Mouse (Mus musculus): ENCODE data around the gene Sdr39u1.

The Sdr39u1 gene

DNA sequence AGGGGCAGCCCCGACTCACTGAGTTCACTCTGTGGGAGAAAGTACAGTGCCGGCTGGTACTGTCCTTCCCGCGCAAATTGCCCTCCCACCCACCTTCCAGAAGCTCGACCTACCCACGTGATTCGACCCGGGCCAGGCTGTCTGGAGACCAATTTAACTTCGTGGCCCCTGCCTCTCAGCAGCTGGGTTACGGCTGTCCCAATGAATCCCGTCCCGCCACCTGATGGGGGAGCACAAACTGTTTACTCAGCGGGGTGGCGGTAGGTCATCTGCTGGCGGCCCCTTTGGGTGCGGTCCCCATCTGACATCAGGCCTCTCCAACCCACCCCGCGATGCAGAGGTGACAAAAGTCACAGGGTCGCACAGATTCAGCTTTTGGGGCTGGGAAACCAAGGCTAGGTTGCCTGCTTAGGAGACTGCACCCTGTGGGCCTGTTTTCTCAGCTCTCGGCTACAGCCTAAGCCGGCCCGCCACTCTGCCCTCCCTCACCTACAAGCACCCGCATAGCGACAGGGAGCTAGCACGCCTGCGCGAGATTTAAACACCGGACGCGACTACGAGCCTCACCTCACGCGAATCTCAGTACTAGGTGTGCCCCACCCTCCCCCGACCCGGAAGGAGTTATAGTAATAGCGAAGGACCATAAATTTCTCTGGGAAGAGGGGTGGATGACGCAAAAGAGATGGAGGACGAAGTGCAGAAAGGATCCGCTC is at the start of gene Sdr39u1:
TSS of gene Sdr39u1 (minus strand) at position 593 of the 713 bp plus-strand sequence.
- in situ Hi-C loops (cut with MseI, MboI), result no loop called here

DNA sequence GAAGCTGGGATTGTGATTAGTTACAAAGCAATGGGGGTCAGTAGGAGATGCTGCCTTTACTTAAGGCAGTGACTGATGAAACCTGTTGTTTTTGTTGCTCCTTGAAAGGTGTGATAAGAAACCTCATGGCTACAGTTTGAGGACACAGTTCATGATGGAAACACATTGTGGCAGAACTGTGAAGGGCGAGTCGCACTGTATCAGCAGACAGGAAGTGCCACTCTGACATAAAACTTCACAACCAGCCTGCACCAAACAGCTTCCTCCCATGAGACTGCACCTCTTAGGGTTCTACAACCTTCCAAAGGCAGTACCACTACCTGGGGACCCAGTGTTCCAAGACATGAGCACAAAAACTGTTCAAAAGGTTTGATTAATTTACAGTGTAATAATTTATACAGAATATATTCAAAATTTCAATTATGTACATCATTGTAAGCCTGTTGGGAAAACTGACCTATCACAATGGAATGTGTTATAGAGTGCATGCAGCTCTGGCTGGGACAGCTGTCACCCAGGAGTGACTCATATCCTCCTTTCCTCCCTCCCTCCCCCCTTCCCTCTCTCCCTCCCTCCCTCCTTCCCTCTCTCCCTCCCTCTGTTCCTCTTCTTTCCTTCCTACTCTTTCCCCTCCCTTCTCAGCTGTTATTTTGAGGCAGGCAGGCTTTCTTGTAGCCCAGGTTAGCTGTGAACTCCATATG is 46.3 kb upstream of the Sdr39u1 start:
- in situ Hi-C loops (cut with MseI, MboI), result no loop called here

DNA sequence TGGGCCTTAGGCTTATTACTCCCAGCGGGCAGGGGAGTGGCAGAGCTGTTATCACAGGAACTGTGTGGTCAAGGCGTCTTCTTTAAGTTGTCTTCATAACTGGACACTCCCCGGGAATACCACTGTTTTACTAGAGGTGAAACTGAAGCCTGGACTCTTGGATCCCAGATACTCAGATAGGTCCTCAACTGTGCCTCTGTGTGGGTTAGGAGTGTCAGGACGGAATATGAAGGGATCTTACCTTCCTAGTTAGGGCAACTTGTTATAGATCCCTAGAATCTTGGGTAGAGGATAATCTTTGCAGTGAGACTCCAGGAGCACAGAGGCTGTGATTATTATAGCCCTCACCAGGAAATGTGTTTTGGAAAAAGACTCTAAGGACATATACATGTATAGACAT is 44.5 kb upstream of the Sdr39u1 start, which contains the start of gene Cma1:
TSS of gene Cma1 (minus strand) at position 101 of the 400 bp plus-strand sequence.
- in situ Hi-C loops (cut with MseI, MboI), result no loop called here

DNA sequence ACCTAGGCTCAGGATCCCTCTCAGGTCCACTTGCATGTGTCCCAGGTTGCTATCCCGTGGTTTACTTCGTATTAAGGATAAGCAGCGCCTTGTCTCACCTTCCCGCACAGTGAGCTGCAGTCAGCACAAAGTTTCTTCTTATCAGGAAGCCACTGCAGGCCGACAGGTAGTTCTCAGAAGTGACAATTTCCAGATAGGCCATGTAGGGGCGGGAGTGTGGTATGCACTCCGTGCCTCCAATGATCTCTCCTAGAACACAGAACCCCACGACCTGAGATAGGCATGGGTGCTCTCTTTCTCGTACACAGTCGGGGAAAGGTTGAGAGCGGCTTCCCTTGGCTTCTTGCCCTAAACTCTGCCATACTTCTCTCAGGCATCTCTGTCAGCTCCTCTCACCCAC is 43.5 kb upstream of the Sdr39u1 start:
- in situ Hi-C loops (cut with MseI, MboI), result no loop called here

- in situ Hi-C loops (cut with MseI, MboI), result no loop called here
Observed at GRCm38 (mm10) chr14:55940070-55940800, 40.1 kb upstream of the Sdr39u1 start.

DNA sequence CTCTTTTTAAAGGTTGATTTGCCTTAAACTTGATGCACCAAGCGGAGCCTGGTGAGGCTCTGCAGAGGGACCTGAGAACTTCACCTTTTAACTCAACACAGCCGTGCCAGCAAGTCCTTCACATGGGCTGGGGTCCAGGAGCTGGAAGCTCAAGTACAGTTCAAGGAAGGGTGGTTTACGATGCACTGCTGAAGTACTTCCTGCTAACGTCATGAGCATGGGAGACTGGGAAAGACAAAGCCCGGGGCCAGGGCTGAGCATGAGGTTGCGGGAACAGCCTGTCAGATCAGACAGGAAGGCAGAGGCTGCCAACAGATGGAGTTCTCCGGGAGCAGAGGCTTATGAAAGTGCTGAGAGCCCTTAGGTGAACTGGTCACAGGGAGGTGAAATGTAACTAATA is 33.5 kb upstream of the Sdr39u1 start:
- in situ Hi-C loops (cut with MseI, MboI), result no loop called here

GRCm38 (mm10) chr14:55929263-55929997 is 29.3 kb upstream of the Sdr39u1 start:
- in situ Hi-C loops (cut with MseI, MboI), result no loop called here

DNA sequence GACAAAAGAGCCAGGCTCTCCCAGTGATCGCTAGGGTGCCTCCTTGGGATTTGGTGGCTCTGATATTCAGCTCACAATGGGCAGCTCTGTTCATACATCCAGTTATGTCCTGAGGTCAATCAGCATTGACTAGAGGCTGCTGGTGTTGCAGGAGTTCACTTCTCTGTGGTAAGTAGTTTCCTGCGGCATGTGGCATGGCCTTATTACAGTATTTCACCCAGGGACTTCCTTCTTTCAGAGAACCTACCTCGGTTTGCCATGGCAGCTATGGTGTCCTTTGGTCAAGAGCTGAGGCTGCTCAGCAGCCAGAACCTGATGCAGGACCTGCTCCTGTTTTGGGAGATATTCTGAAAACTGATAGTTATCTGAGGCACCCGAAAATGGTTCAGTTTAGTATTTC is 26.8 kb upstream of the Sdr39u1 start:
- in situ Hi-C loops (cut with MseI, MboI), result no loop called here

GRCm38 (mm10) chr14:55922475-55923232 is 22.6 kb upstream of the Sdr39u1 start:
- in situ Hi-C loops (cut with MseI, MboI), result no loop called here

GRCm38 (mm10) chr14:55918240-55919082 is 18.4 kb upstream of the Sdr39u1 start:
- in situ Hi-C loops (cut with MseI, MboI), result loop anchor here (5.0 kb wide), 1 partner anchor 41 kb away; no protein-coding TSS in a partner anchor

DNA sequence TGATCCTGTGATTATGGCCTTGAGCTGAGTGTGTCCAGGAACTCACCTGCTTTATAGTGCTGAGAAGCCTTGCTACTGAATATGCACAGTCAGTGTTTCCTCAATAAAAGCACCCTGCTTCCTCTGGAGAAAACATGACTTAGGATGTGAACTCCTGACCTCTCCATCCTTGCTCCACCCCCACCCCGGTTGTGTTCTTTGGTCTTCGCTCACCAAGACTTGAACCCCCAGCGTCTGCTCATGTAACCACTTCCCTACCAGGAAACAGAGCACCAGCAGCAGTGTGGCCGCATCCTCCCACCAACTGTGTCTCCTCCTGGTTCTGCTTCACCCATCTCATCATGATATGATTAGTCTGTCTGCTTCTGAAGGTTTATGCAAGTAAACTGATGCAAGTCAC is 13.3 kb upstream of the Sdr39u1 start:
- in situ Hi-C loops (cut with MseI, MboI), result no loop called here

GRCm38 (mm10) chr14:55905518-55905917 is 5.4 kb upstream of the Sdr39u1 start:
- in situ Hi-C loops (cut with MseI, MboI), result no loop called here

DNA sequence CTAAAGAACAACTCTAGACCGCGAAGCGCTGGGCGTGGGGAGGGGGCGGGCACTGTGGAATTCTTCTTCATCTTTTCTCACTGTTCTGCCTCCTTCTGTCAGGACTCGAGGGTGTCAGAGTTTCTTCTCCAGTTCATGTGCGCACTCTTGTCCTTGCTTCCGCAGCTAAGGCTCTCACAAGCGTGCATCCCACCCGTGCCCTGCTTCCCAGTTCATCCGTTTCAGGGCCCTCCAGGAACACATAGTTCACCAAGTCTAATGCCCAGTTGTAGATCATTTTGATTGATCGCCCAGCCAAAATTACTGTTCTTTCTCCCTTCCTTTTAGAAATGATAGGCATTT is 292 bp upstream of the Sdr39u1 start:
- in situ Hi-C loops (cut with MseI, MboI), result no loop called here

DNA sequence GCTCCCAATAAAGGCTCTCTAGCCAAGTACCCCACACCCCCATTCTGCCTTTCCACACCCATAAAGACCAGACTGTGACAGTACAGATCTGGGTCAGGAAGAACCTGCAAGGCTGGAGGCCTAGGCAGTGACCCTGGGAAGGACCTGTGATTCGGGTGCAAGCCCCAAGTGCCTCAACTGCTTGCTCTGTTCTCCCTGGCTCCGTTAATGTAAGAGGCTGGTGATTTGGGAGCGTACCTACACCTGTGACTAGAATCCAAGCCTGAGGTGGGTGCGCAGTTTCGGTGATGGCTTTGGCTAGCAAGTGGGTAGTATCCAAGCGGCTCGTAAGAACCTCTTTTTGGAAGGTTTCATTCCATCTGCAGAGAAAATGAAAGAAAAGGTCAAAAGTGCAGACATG is 1.1 kb downstream of the Sdr39u1 start:
- in situ Hi-C loops (cut with MseI, MboI), result no loop called here

DNA sequence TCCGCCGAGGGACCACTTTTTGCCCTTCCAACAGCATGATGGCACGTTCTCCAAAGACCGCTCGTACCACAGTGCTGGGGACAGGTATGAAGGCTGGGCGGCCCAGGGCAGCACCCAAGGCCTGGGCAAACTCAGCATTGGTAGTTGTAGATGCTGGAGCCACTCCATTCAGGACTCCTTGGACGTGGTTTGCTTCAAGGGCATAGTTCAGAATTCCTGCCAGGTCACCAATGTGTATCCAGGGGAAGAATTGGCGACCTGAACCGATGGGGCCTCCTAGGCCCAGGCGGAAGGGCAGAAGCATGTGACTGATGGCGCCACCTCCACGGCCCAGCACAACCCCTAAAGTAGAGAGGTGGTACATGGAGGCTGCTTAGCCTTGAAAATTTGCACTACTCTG is 2.4 kb downstream of the Sdr39u1 start:
- in situ Hi-C loops (cut with MseI, MboI), result no loop called here

DNA sequence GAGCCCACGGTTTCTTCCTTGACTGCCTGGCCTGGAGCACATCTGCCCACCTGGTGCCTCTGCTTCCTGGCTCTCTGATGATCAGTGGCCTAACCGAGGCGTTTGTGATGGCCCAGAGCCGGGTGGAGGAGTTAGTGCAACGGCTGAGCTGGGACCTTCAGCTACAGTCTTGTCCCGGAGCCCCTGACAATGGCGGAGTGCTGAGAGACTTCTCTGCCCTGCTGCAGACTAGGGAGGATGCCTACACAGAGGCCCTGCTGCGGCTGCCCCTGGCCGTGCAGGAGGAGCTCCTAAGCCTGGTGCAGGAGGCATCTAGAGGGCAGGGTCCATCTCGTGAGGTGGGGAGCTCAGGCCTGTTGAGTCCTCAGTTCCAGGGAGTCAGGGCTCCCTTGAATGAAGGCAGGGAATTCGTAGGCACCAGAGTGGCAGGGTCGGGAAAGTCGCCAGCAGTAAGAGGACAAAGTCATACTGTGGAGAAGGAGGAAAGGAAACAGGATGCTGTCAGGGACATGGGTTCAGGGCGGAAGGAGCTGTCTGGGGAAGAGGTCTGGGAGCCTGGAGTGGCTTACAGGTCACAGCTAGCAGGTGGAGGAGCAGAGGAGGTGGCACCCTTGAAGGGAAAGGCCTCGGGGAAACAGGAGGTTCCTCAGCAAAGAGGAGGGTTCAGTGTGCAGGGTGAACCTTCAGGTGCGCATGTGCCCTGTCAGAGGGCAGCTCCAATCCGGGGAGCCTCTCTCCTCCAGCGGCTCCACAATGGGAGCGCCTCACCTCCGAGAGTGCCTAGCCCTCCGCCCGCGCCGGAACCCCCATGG is 13.3 kb downstream of the Sdr39u1 start:
- in situ Hi-C loops (cut with MseI, MboI), result no loop called here

- in situ Hi-C loops (cut with MseI, MboI), result no loop called here
Observed at GRCm38 (mm10) chr14:55885791-55886271, 14.3 kb downstream of the Sdr39u1 start.

- in situ Hi-C loops (cut with MseI, MboI), result no loop called here
Observed at GRCm38 (mm10) chr14:55885114-55885790, 14.8 kb downstream of the Sdr39u1 start.

DNA sequence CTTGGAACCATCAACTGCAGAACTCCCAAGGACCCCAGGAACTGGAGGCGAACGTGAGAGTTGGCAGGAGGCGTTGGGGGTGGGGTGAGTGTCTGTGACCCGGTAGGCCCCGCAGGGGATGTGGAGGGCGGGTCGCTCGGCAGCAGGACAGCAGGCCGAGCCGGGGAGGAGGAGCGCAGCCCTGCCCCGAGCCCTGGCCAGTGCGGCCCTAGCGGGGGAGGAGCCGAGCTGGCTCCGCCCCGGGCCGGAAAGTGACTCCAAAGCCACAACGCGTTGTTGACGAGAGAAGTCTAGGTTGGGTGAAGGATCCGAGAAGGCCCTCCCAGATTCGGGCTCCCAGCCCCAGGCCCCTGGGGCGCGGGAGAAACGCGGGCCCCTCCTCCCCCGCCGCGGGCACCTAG is 15.4 kb downstream of the Sdr39u1 start, which contains the start of gene Khnyn:
TSS of gene Khnyn (plus strand) at position 235 of the 401 bp plus-strand sequence.
- in situ Hi-C loops (cut with MseI, MboI), result no loop called here
